Mouse (Mus musculus) CH12.LX (cell line): ENCODE data around the gene Ell.

Experiments used
- CTCF ChIP-seq, 2 experiments: IDR thresholded peaks in 1 of 2; conservative IDR thresholded peaks in 1 of 2; 2 replicates each; pipeline ENCODE4 v1.5.1; 2011 to 2012; ENCODE audit warnings: low read depth in 2 of 2, low read length in 2 of 2, improper control_type of control experiment in 1 of 2, inconsistent platforms in 1 of 2, mild to moderate bottlenecking in 1 of 2, moderate library complexity in 1 of 2
- EP300 ChIP-seq: IDR thresholded peaks from 2 replicates; pipeline ENCODE4 v1.6.1; 2011; ENCODE audit warnings: low read length, improper control_type of control experiment
- MAFK ChIP-seq: IDR thresholded peaks from 2 replicates; pipeline ENCODE4 v1.6.1; 2011; ENCODE audit warnings: low read length, improper control_type of control experiment; ENCODE audit not compliant: insufficient replicate concordance
- MEF2A ChIP-seq: IDR thresholded peaks from 2 replicates; pipeline ENCODE4 v1.6.1; 2014; ENCODE audit warnings: low read depth, mild to moderate bottlenecking, inconsistent platforms, low read length, improper control_type of control experiment, borderline replicate concordance
- POLR2A ChIP-seq: IDR thresholded peaks from 2 replicates; pipeline ENCODE4 v1.6.1; 2011; ENCODE audit warnings: low read depth, mild to moderate bottlenecking, improper control_type of control experiment, low read length
- POLR2AphosphoS2 ChIP-seq: IDR thresholded peaks from 2 replicates; pipeline ENCODE4 v1.6.1; 2011; ENCODE audit warnings: low read depth, low read length, improper control_type of control experiment
- RAD21 ChIP-seq: IDR thresholded peaks from 2 replicates; pipeline ENCODE4 v1.6.1; 2011; ENCODE audit warnings: low read depth, mild to moderate bottlenecking, low read length, improper control_type of control experiment, moderate library complexity
- SMC3 ChIP-seq: IDR thresholded peaks from 2 replicates; pipeline ENCODE4 v1.6.1; 2011; ENCODE audit warnings: low read depth, low read length, improper control_type of control experiment
- USF2 ChIP-seq: conservative IDR thresholded peaks from 2 replicates; pipeline ENCODE4 v1.6.1; 2011; ENCODE audit warnings: low read depth, low read length, improper control_type of control experiment

- TF ChIP-seq POLR2A, result peak; percentile 73
- TF ChIP-seq USF2, result no peak
- peak; percentile 84 for TF ChIP-seq MEF2A
- no peak for TF ChIP-seq CTCF (conservative IDR thresholded peaks at IDR 0.05 in 1 of 2, IDR thresholded peaks at IDR 0.05 in 1 of 2; ENCODE audit: low read depth in 2 of 2, low read length in 2 of 2)
- TF ChIP-seq SMC3, result peak; percentile 26; the same call in 1 of the 2 replicates
- peak; percentile 88 for TF ChIP-seq EP300
- no peak; the same call in 1 of the 2 replicates for TF ChIP-seq RAD21
- TF ChIP-seq MAFK, result peak; percentile 99
- no peak for TF ChIP-seq POLR2AphosphoS2
Observed at GRCm38 (mm10) chr8:70635527-70635926, 96.3 kb downstream of the Ell start.
